Mouse (Mus musculus) spleen, adult 2 months (tissue): ENCODE measurements around the gene Cse1l. TPM values are rescaled to one million over a fixed set of nuclear protein-coding genes. Genes with fewer than 3 reads are reported as not detected.

Experiments
- DNase-seq, 2 experiments: peaks; one replicate each; pipeline versions ENCODE4 v3.0.0 to v3.0.0-alpha.2; 2012 to 2021; ENCODE audit warnings: low spot score in 2 of 2, low read depth in 1 of 2
- H3K27ac ChIP-seq: fragments of 200-500 bp; 2 replicates; pipeline ENCODE4 v1.5.1; 2012; ENCODE audit warnings: low read length, inconsistent platforms; ENCODE audit not compliant: insufficient read depth
- H3K27me3 ChIP-seq: fragments of 200-500 bp; 2 replicates; pipeline ENCODE4 v1.6.1; 2012; ENCODE audit warnings: mild to moderate bottlenecking, moderate library complexity, low read length, inconsistent platforms; ENCODE audit not compliant: control insufficient read depth, insufficient read depth
- H3K36me3 ChIP-seq: fragments of 200-500 bp; 2 replicates; pipeline ENCODE4 v1.6.1; 2012; ENCODE audit warnings: mild to moderate bottlenecking, low read length, inconsistent platforms; ENCODE audit not compliant: control insufficient read depth, insufficient read depth
- H3K4me1 ChIP-seq: fragments of 200-500 bp; 2 replicates; pipeline ENCODE4 v1.6.1; 2011; ENCODE audit warnings: inconsistent platforms; ENCODE audit not compliant: control insufficient read depth, insufficient read depth, insufficient read length
- H3K4me3 ChIP-seq: fragments of 200-500 bp; 2 replicates; pipeline ENCODE4 v1.5.1; 2011; ENCODE audit warnings: mild to moderate bottlenecking, inconsistent platforms; ENCODE audit not compliant: insufficient read depth, insufficient read length; ENCODE audit errors: extremely low read depth
- CTCF ChIP-seq: fragments of 200-500 bp; IDR thresholded peaks from 2 replicates; pipeline ENCODE4 v1.5.1; 2011; ENCODE audit warnings: mild to moderate bottlenecking, inconsistent platforms; ENCODE audit not compliant: insufficient read depth, insufficient read length, insufficient replicate concordance; ENCODE audit errors: extremely low read depth
- POLR2A ChIP-seq: fragments of 200-500 bp; IDR thresholded peaks from 2 replicates; pipeline ENCODE4 v1.6.1; 2011; ENCODE audit warnings: low read depth, low read length, inconsistent platforms
- WGBS: fragments of 180-500 bp; shearing (Covaris S2); methylation state at CpG from one replicate; pipeline ENCODE4 v1.1.7; 2018; 5-methylcytosine and 5-hydroxymethylcytosine counted together
- polyA plus RNA-seq: library from polyadenylated mRNA; depleted of rRNA; stranded (reverse); fragments of >200 nt; gene quantifications from 2 replicates; pipeline ENCODE4 v1.2.3, GENCODE M21; 2012

Cse1l gene
- polyA plus RNA-seq, 1 experiment = 12.1 TPM

- no peak overlapping the region for H3K4me3 ChIP-seq
- no peaks in the 10 kb centered on the region for H3K4me1 ChIP-seq
- WGBS = 81% methylated on average over 3 of the region's 3 CpGs
- no peak overlapping the region for H3K27ac ChIP-seq
- H3K36me3 ChIP-seq = peaks cover 8% of the 10 kb centered on the region
- no peak for DNase-seq
- no peaks in the 10 kb centered on the region for H3K27me3 ChIP-seq
- TF ChIP-seq CTCF = no peak
- TF ChIP-seq POLR2A = no peak
Measured at GRCm38 (mm10) chr2:166899746-166900145, 6.1 kb upstream of the Cse1l start.

GRCm38 (mm10) chr2:166900792-166901505 is 4.9 kb upstream of the Cse1l start:
- peak overlapping the region; percentile 61 for H3K27ac ChIP-seq
- 82% methylated on average over 8 of the region's 8 CpGs for WGBS
- H3K36me3 ChIP-seq = peaks cover 2% of the 10 kb centered on the region
- no peaks in the 10 kb centered on the region for H3K27me3 ChIP-seq
- H3K4me1 ChIP-seq = no peaks in the 10 kb centered on the region; the same call in 1 of the 2 replicates
- no peak overlapping the region for H3K4me3 ChIP-seq
- DNase-seq = peak in 1 of 2 experiments; percentile 29
- TF ChIP-seq POLR2A (no peak), CTCF (no peak)

GRCm38 (mm10) chr2:166903719-166904282 is 2.0 kb upstream of the Cse1l start:
- WGBS = 93% methylated on average over 6 of the region's 6 CpGs
- Histone ChIP-seq H3K4me1 (no peaks in the 10 kb centered on the region; the same call in 1 of the 2 replicates), H3K36me3 (no peaks in the 10 kb centered on the region), H3K27ac (no peak overlapping the region), H3K4me3 (no peak overlapping the region), H3K27me3 (no peaks in the 10 kb centered on the region)
- DNase-seq = no peak
- TF ChIP-seq POLR2A (no peak), CTCF (no peak)

GRCm38 (mm10) chr2:166906523-166907182 is 813 bp downstream of the Cse1l start:
- TF ChIP-seq POLR2A (no peak), CTCF (no peak)
- no peaks in the 10 kb centered on the region; the same call in 1 of the 2 replicates for H3K4me1 ChIP-seq
- H3K36me3 ChIP-seq = no peaks in the 10 kb centered on the region
- H3K4me3 ChIP-seq = peak overlapping the region; percentile 93
- no peaks in the 10 kb centered on the region for H3K27me3 ChIP-seq
- under 1% methylated on average over 28 of the region's 28 CpGs for WGBS
- no peak for DNase-seq
- H3K27ac ChIP-seq = peak overlapping the region; percentile 66

DNA sequence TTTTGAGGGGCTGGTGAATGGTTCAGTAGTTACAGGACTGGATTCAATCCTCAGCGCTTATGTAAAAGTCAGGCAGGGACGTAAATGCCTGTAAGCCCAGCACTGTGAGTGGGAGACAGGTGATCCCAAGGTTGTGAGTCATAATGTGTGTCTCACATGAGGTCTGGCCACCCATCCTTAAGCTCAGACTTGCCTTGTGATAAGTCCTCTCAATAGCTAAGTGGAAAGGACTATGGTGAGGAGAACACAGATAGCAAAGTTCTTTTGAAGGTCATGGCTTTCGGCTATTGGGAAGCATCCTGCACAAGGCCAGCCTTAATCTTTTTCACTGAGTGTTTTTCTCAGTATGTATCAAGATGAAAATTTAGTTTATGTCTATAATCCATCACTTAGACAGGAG is 3.9 kb downstream of the Cse1l start:
- WGBS = 94% methylated on average over 3 of the region's 3 CpGs
- no peak overlapping the region for H3K27ac ChIP-seq
- TF ChIP-seq POLR2A (no peak), CTCF (no peak)
- H3K4me3 ChIP-seq = no peak overlapping the region
- DNase-seq = no peak
- no peaks in the 10 kb centered on the region; the same call in 1 of the 2 replicates for H3K4me1 ChIP-seq
- H3K27me3 ChIP-seq = no peaks in the 10 kb centered on the region
- H3K36me3 ChIP-seq = no peaks in the 10 kb centered on the region

- DNase-seq = no peak
- TF ChIP-seq CTCF (no peak), POLR2A (no peak)
- H3K27ac ChIP-seq = no peak overlapping the region
- no peak overlapping the region for H3K4me3 ChIP-seq
- no peaks in the 10 kb centered on the region for H3K36me3 ChIP-seq
- 89% methylated on average over 8 of the region's 8 CpGs for WGBS
- no peaks in the 10 kb centered on the region for H3K27me3 ChIP-seq
- no peaks in the 10 kb centered on the region; the same call in 1 of the 2 replicates for H3K4me1 ChIP-seq
Measured at GRCm38 (mm10) chr2:166910536-166910935, 4.7 kb downstream of the Cse1l start.
